Comparison of ENCODE assay signal across 9 mouse cellular contexts in genomic region chr2:118677817-118678216, GRCm38 (mm10). TPM values are rescaled to one million over a fixed set of nuclear protein-coding genes. Genes with fewer than 3 reads are reported as not detected.
DNase-seq lines count a peak whose midpoint lies in the region; ATAC-seq and TF ChIP-seq lines count a peak whose summit lies in the region.
"Had no signal": no experiment of that assay in that cellular context is flagged by ENCODE, and none has a peak within 500 bp of the region (broad histone marks: within the 10 kb centered on the region; RNA-seq: fewer than 3 reads in every experiment).

No protein-coding gene starts in this region.

- H3K27me3 ChIP-seq in embryonic facial prominence, embryonic 14.5 days (replicated peaks; ENCODE audit: control insufficient read depth, insufficient read depth, low read length) = peaks cover 67% of the 10 kb centered on the region
- H3K27me3 ChIP-seq in limb, embryonic 14.5 days (ENCODE audit: control insufficient read depth, insufficient read depth, low read length) = peaks cover 60% of the 10 kb centered on the region
- peaks cover 93% of the 10 kb centered on the region for H3K27me3 ChIP-seq in neural tube, embryonic 13.5 days

- peak overlapping the region; percentile 63 for H3K9ac ChIP-seq in embryonic facial prominence, embryonic 14.5 days (ENCODE audit: low read depth, low read length)
- peak overlapping the region; percentile 55 for H3K9ac ChIP-seq in limb, embryonic 14.5 days (ENCODE audit: low read depth, low read length, severe bottlenecking)
- peak overlapping the region; percentile 66 for H3K9ac ChIP-seq in neural tube, embryonic 13.5 days

- H3K36me3 ChIP-seq in embryonic facial prominence, embryonic 14.5 days (ENCODE audit: control insufficient read depth, insufficient read depth, low read length) = no peaks in the 10 kb centered on the region
- H3K36me3 ChIP-seq in limb, embryonic 14.5 days (ENCODE audit: control insufficient read depth, insufficient read depth, low read length) = no peaks in the 10 kb centered on the region
- H3K36me3 ChIP-seq in neural tube, embryonic 13.5 days = no peaks in the 10 kb centered on the region

- DNase-seq in left cerebral cortex, adult 2 months (ENCODE audit: extremely low spot score in 1 of 2, low spot score in 2 of 2) = no peak
- DNase-seq in left cerebral cortex, postnatal 25 days (ENCODE audit: low spot score in 2 of 2) = no peak
- no peak for DNase-seq in embryonic facial prominence, embryonic 14.5 days (ENCODE audit: low spot score)
- no peak for DNase-seq in limb, embryonic 14.5 days (ENCODE audit: low spot score)
- no peak for DNase-seq in left cerebral cortex, adult 18-20 months (ENCODE audit: low spot score in 2 of 2)
- DNase-seq in urinary bladder, postnatal 4 days (ENCODE audit: low spot score in 2 of 2) = no peak
- DNase-seq in layer of hippocampus, adult 9-10 months (ENCODE audit: low spot score) = no peak

- H3K27ac ChIP-seq in left cerebral cortex, adult 2 months = peak overlapping the region; percentile 63; the same call in 1 of the 2 replicates
- no peak overlapping the region for H3K27ac ChIP-seq in embryonic facial prominence, embryonic 14.5 days (replicated peaks; ENCODE audit: low read depth, low read length)
- no peak overlapping the region for H3K27ac ChIP-seq in limb, embryonic 14.5 days (replicated peaks; ENCODE audit: low read depth, low read length)
- H3K27ac ChIP-seq in neural tube, embryonic 13.5 days (replicated peaks) = no peak overlapping the region

- H3K4me3 ChIP-seq in left cerebral cortex, adult 2 months = peak overlapping the region; percentile 55
- peak overlapping the region; percentile 54 for H3K4me3 ChIP-seq in embryonic facial prominence, embryonic 14.5 days (ENCODE audit: low read depth, low read length)
- peak overlapping the region; percentile 47 for H3K4me3 ChIP-seq in limb, embryonic 14.5 days (replicated peaks; ENCODE audit: low read length)
- H3K4me3 ChIP-seq in neural tube, embryonic 13.5 days = peak overlapping the region; percentile 42

- H3K4me2 ChIP-seq in embryonic facial prominence, embryonic 14.5 days (ENCODE audit: low read depth, low read length) = peak overlapping the region; percentile 94
- H3K4me2 ChIP-seq in limb, embryonic 14.5 days (replicated peaks; ENCODE audit: low read depth, low read length, severe bottlenecking) = peak overlapping the region; percentile 97
- H3K4me2 ChIP-seq in neural tube, embryonic 13.5 days = peak overlapping the region; percentile 81

- no peak for TF ChIP-seq POLR2A in limb, embryonic 14.5 days (IDR thresholded peaks at IDR 0.05; ENCODE audit: borderline replicate concordance, extremely low read depth, insufficient read depth, insufficient read length)

- intact Hi-C loops in left cerebral cortex, adult 2 months (cut with DNase I) = no loop called here
- intact Hi-C loops in left cerebral cortex, postnatal 25 days (cut with DNase I) = no loop called here

- H3K4me1 ChIP-seq in embryonic facial prominence, embryonic 14.5 days (ENCODE audit: control insufficient read depth, insufficient read depth, low read length) = peaks cover 10% of the 10 kb centered on the region; the same call in 1 of the 2 replicates
- no peaks in the 10 kb centered on the region; the same call in 1 of the 2 replicates for H3K4me1 ChIP-seq in limb, embryonic 14.5 days (ENCODE audit: control insufficient read depth, insufficient read depth, low read length)
- H3K4me1 ChIP-seq in neural tube, embryonic 13.5 days (replicated peaks) = peaks cover 17% of the 10 kb centered on the region

- no peak for ATAC-seq in embryonic facial prominence, embryonic 14.5 days (ENCODE audit: low read depth)
- ATAC-seq in limb, embryonic 14.5 days (ENCODE audit: low FRiP score, low read depth) = no peak
- ATAC-seq in neural tube, embryonic 13.5 days (ENCODE audit: low read depth) = no peak

- TF ChIP-seq CTCF in left cerebral cortex, adult 2 months (IDR thresholded peaks at IDR 0.05) = no peak

- no peaks in the 10 kb centered on the region for H3K9me3 ChIP-seq in embryonic facial prominence, embryonic 14.5 days (ENCODE audit: control insufficient read depth, low read length)
- no peaks in the 10 kb centered on the region for H3K9me3 ChIP-seq in limb, embryonic 14.5 days (ENCODE audit: control insufficient read depth, low read length)
- no peaks in the 10 kb centered on the region for H3K9me3 ChIP-seq in neural tube, embryonic 13.5 days
- H3K9me3 ChIP-seq: megakaryocyte, embryonic 14.5 days had no signal

- WGBS in embryonic facial prominence, embryonic 14.5 days = 20% methylated on average over 4 of the region's 4 CpGs
- WGBS in limb, embryonic 14.5 days = 15% methylated on average over 4 of the region's 4 CpGs
- 10% methylated on average over 4 of the region's 4 CpGs for WGBS in neural tube, embryonic 13.5 days

RNA-seq across cellular contexts. Expression of gene Pak6, which starts 14.7 kb away (rescaled TPM):
- 100 to 1,000 TPM in 1 of 2 experiments, 10 to 100 TPM in 1; 96.4 to 102 TPM for total RNA-seq in left cerebral cortex, adult 2 months (2021)
- total RNA-seq in left cerebral cortex, postnatal 25 days (2021) = 100 to 1,000 TPM in 1 of 2 experiments, 10 to 100 TPM in 1; 92.1 to 103 TPM
- polyA plus RNA-seq in embryonic facial prominence, embryonic 14.5 days (2014; fragmentation: Nextera tagmentation; extraction: Ambion mirVana) = 2.0 and 2.5 TPM in 2 replicates
- polyA plus RNA-seq in limb, embryonic 14.5 days (2012; rRNA removed) = 4.8 and 5.5 TPM in 2 replicates
- 3.8 and 4.6 TPM in 2 replicates for polyA plus RNA-seq in limb, embryonic 14.5 days (2014; fragmentation: Nextera tagmentation; extraction: Ambion mirVana)
- polyA plus RNA-seq in neural tube, embryonic 13.5 days (2015; fragmentation: Nextera tagmentation; extraction: Ambion mirVana) = 12.1 and 15.8 TPM in 2 replicates
- total RNA-seq in left cerebral cortex, adult 18-20 months (2021) = 10 to 100 TPM; 79.7 to 86.4 TPM

RNA-seq across cellular contexts. Expression of gene Ankrd63, which starts 25.9 kb away (rescaled TPM):
- 10 to 100 TPM; 22.3 to 28.5 TPM for total RNA-seq in left cerebral cortex, adult 2 months (2021)
- total RNA-seq in left cerebral cortex, postnatal 25 days (2021) = 10 to 100 TPM; 22.4 to 34.4 TPM
- 0.05 and 0.11 TPM in 2 replicates for polyA plus RNA-seq in embryonic facial prominence, embryonic 14.5 days (2014; fragmentation: Nextera tagmentation; extraction: Ambion mirVana)
- 0.08 and 0.10 TPM in 2 replicates for polyA plus RNA-seq in limb, embryonic 14.5 days (2012; rRNA removed)
- polyA plus RNA-seq in limb, embryonic 14.5 days (2014; fragmentation: Nextera tagmentation; extraction: Ambion mirVana) = 0.07 TPM in 1 of 2 replicates, not detected in the other
- not detected in 2 replicates for polyA plus RNA-seq in neural tube, embryonic 13.5 days (2015; fragmentation: Nextera tagmentation; extraction: Ambion mirVana)
- 10 to 100 TPM; 27.5 to 33.7 TPM for total RNA-seq in left cerebral cortex, adult 18-20 months (2021)

RNA-seq across cellular contexts. Expression of gene Plcb2, which starts 50.4 kb away (rescaled TPM):
- 1 to 10 TPM; 2.3 to 3.2 TPM for total RNA-seq in left cerebral cortex, adult 2 months (2021)
- total RNA-seq in left cerebral cortex, postnatal 25 days (2021) = 1 to 10 TPM; 2.1 to 2.6 TPM
- 0.85 and 1.2 TPM in 2 replicates for polyA plus RNA-seq in embryonic facial prominence, embryonic 14.5 days (2014; fragmentation: Nextera tagmentation; extraction: Ambion mirVana)
- 2.0 and 2.1 TPM in 2 replicates for polyA plus RNA-seq in limb, embryonic 14.5 days (2012; rRNA removed)
- 0.74 and 0.82 TPM in 2 replicates for polyA plus RNA-seq in limb, embryonic 14.5 days (2014; fragmentation: Nextera tagmentation; extraction: Ambion mirVana)
- 0.46 and 0.61 TPM in 2 replicates for polyA plus RNA-seq in neural tube, embryonic 13.5 days (2015; fragmentation: Nextera tagmentation; extraction: Ambion mirVana)
- 1 to 10 TPM; 3.0 to 3.1 TPM for total RNA-seq in left cerebral cortex, adult 18-20 months (2021)
